Mouse (Mus musculus): ENCODE measurements around the gene Fmo2. TPM values are rescaled to one million over a fixed set of nuclear protein-coding genes. Genes with fewer than 3 reads are reported as not detected.

Fmo2 gene
- total and polyA plus RNA-seq, 3 experiments, result 0.03 to 0.16 TPM; not detected in 1

DNA sequence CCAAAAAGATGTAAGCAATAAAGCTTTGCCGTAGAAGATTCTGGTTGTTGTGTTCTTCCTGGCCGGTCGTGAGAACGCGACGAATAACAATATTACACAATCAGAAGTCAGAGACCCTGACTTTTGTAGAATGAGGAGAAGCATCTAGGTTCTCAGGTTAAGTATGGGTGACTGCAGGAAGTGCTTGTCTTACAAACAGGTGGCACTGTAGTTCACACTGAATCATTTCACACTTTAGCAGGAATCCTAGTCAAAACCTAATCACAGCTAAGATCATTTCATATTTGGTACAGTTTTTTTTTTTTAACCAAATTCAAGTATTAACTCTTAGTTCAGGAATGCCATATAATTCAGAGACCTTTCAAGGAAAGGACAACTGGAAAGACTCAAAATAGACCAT lies 51.0 kb downstream of the Fmo2 start:
- Histone ChIP-seq H3K4me1 (ENCODE audit: insufficient read depth, low read depth, low read length) (no peaks in the 10 kb centered on the region), H3K4me3 (ENCODE audit: low read depth, low read length) (no peak overlapping the region), H3K9me3 (replicated peaks) (no peaks in the 10 kb centered on the region), H3K36me3 (replicated peaks) (no peaks in the 10 kb centered on the region), H3K27me3 (ENCODE audit: insufficient read depth, low read length) (no peaks in the 10 kb centered on the region)
- ATAC-seq (ENCODE audit: extremely low read depth, insufficient number of reproducible peaks, low FRiP score, poor library complexity, severe bottlenecking) (no peak), DNase-seq (ENCODE audit: low spot score) (no peak)
- TF ChIP-seq GATA2 (IDR thresholded peaks at IDR 0.05; ENCODE audit: borderline replicate concordance, low read depth, low read length), result no peak

DNA sequence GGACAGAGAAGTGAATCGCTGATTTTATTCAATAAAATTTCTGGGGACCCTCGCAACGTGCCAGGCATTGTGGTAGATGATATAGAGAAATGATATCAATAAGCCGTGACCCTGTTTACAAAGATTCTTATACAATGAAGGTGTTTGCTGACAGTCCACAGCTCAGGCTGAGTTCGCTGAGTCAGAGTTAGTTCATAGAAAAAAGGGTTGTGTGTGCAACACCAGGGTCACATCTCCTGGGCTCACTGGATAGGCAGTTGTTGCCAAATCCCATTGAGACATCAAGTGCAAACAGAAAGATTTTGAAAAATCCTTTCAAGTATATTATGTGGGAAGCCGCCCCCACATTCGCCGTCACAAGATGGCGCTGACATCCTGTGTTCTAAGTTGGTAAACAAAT lies 58.3 kb downstream of the Fmo2 start:
- DNase-seq (ENCODE audit: low spot score), result no peak
- Histone ChIP-seq H3K36me3 (replicated peaks) (no peaks in the 10 kb centered on the region), H3K9me3 (replicated peaks) (no peaks in the 10 kb centered on the region), H3K4me1 (ENCODE audit: insufficient read depth, low read depth, low read length) (no peaks in the 10 kb centered on the region), H3K27me3 (ENCODE audit: insufficient read depth, low read length) (peaks cover 5% of the 10 kb centered on the region; the same call in 1 of the 2 replicates), H3K4me3 (ENCODE audit: low read depth, low read length) (no peak overlapping the region)
- ATAC-seq (ENCODE audit: extremely low read depth, insufficient number of reproducible peaks, low FRiP score, poor library complexity, severe bottlenecking), result no peak
- TF ChIP-seq GATA1 (IDR thresholded peaks at IDR 0.05; ENCODE audit: borderline replicate concordance, low read length), result no peak
- TF ChIP-seq POLR2AphosphoS5 (IDR thresholded peaks at IDR 0.05; ENCODE audit: insufficient replicate concordance, low read depth, low read length), result no peak
- no peak for TF ChIP-seq CTCF (IDR thresholded peaks at IDR 0.05; ENCODE audit: low read depth, low read length)
- TF ChIP-seq TAL1 (conservative IDR thresholded peaks at IDR 0.05; ENCODE audit: low read depth, low read length), result no peak
- no peak for TF ChIP-seq GATA2 (IDR thresholded peaks at IDR 0.05; ENCODE audit: borderline replicate concordance, low read depth, low read length)

DNA sequence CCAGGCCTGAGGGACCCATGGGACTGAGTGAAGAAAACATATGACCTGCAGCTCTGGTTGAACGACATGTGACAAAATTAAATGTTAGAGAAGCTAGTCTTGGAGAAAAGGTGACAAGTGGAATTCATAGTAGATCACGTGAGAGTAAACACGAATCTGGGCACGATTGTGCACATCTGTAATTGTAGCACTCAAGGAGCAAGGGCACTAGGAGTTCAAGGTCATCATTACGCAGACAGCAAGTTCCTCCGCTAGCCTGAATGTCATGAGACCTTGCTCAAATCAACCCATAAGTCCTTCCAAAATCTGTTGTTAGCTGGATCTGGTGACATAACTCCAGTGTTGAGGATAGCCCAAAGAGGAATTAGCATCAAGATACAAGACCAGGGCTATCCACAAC lies 59.5 kb downstream of the Fmo2 start:
- no peaks in the 10 kb centered on the region for H3K4me1 ChIP-seq (ENCODE audit: insufficient read depth, low read depth, low read length)
- H3K36me3 ChIP-seq (replicated peaks), result no peaks in the 10 kb centered on the region
- TF ChIP-seq GATA1 (IDR thresholded peaks at IDR 0.05; ENCODE audit: borderline replicate concordance, low read length) (no peak), TAL1 (conservative IDR thresholded peaks at IDR 0.05; ENCODE audit: low read depth, low read length) (no peak), POLR2AphosphoS5 (IDR thresholded peaks at IDR 0.05; ENCODE audit: insufficient replicate concordance, low read depth, low read length) (no peak), GATA2 (IDR thresholded peaks at IDR 0.05; ENCODE audit: borderline replicate concordance, low read depth, low read length) (no peak), CTCF (IDR thresholded peaks at IDR 0.05; ENCODE audit: low read depth, low read length) (no peak)
- ATAC-seq (ENCODE audit: extremely low read depth, insufficient number of reproducible peaks, low FRiP score, poor library complexity, severe bottlenecking) (no peak), DNase-seq (ENCODE audit: low spot score) (no peak)
- H3K27me3 ChIP-seq (ENCODE audit: insufficient read depth, low read length), result peaks cover 5% of the 10 kb centered on the region; the same call in 1 of the 2 replicates
- H3K9me3 ChIP-seq (replicated peaks), result no peaks in the 10 kb centered on the region
- no peak overlapping the region for H3K4me3 ChIP-seq (ENCODE audit: low read depth, low read length)

- H3K36me3 ChIP-seq (replicated peaks), result no peaks in the 10 kb centered on the region
- TF ChIP-seq POLR2AphosphoS5 (IDR thresholded peaks at IDR 0.05; ENCODE audit: insufficient replicate concordance, low read depth, low read length) (no peak), CTCF (IDR thresholded peaks at IDR 0.05; ENCODE audit: low read depth, low read length) (no peak), TAL1 (conservative IDR thresholded peaks at IDR 0.05; ENCODE audit: low read depth, low read length) (no peak)
- peaks cover 10% of the 10 kb centered on the region; the same call in 1 of the 2 replicates for H3K27me3 ChIP-seq (ENCODE audit: insufficient read depth, low read length)
- no peaks in the 10 kb centered on the region for H3K4me1 ChIP-seq (ENCODE audit: insufficient read depth, low read depth, low read length)
- ATAC-seq (ENCODE audit: extremely low read depth, insufficient number of reproducible peaks, low FRiP score, poor library complexity, severe bottlenecking) (no peak), DNase-seq (ENCODE audit: low spot score) (no peak)
- no peaks in the 10 kb centered on the region for H3K9me3 ChIP-seq (replicated peaks)
- no peak overlapping the region for H3K4me3 ChIP-seq (ENCODE audit: low read depth, low read length)
Observed at GRCm38 (mm10) chr1:162834342-162834741, 64.2 kb downstream of the Fmo2 start.

DNA sequence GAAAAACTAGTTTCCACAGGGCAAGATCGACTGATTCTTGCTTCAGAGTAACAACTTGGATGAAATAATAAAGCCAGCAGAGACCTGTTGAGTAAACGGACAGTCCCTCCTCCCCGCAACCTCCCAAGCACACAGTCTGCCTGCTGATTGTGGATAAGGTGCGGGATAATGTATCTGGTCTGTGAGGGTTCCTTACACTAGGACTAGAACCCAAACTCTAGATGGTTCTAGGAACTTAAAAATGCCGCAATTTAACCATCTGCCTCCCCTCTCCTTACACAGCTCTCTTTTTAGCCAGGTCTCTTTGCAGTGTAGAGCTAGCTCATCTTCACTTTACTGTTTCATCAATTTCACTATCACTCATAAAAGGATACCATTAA lies 66.0 kb downstream of the Fmo2 start:
- Histone ChIP-seq H3K4me3 (ENCODE audit: low read depth, low read length) (no peak overlapping the region), H3K4me1 (ENCODE audit: insufficient read depth, low read depth, low read length) (no peaks in the 10 kb centered on the region), H3K27me3 (ENCODE audit: insufficient read depth, low read length) (peaks cover 5% of the 10 kb centered on the region; the same call in 1 of the 2 replicates), H3K36me3 (replicated peaks) (no peaks in the 10 kb centered on the region), H3K9me3 (replicated peaks) (no peaks in the 10 kb centered on the region)
- no peak for TF ChIP-seq CTCF (IDR thresholded peaks at IDR 0.05; ENCODE audit: low read depth, low read length)
- no peak for TF ChIP-seq POLR2AphosphoS5 (IDR thresholded peaks at IDR 0.05; ENCODE audit: insufficient replicate concordance, low read depth, low read length)
- no peak for TF ChIP-seq TAL1 (conservative IDR thresholded peaks at IDR 0.05; ENCODE audit: low read depth, low read length)
- no peak for TF ChIP-seq GATA1 (IDR thresholded peaks at IDR 0.05; ENCODE audit: borderline replicate concordance, low read length)
- no peak for TF ChIP-seq GATA2 (IDR thresholded peaks at IDR 0.05; ENCODE audit: borderline replicate concordance, low read depth, low read length)
- DNase-seq (ENCODE audit: low spot score) (no peak), ATAC-seq (ENCODE audit: extremely low read depth, insufficient number of reproducible peaks, low FRiP score, poor library complexity, severe bottlenecking) (no peak)

DNA sequence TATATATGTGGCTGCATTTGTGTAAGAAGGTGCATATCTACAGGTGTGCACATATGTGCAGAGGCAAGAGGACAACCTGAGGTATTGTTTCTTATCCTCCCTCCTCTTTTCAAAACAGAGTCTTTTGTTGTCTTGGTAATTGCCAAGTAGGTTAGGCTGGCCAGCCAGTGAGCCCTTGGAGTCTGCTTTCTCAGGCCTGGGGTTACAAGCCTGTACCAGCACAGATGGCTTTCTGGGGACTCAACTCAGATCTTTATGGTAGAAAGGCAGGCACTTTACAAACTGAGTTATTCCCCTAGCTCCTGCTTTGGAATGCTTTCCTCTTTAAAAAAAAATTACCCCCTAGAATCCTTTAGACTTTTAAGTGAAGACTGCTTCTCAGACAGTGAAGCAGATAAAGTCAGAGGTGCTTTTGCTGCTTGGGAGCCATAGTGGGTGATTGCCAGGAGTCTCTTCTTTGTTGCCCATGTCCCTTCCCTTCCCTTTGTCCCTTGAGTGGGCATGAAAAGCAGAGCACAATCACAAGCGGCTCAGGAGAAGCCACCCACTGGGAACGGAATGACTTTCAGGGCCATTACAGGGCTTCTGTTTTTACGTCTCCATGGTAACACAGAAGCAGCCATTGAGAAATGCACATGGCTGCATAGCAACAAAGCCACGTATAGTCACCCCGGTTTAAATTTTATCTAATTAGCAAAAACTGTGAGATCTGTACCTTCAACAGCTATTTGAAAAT lies 66.5 kb downstream of the Fmo2 start:
- no peak for TF ChIP-seq GATA2 (IDR thresholded peaks at IDR 0.05; ENCODE audit: borderline replicate concordance, low read depth, low read length)
- H3K9me3 ChIP-seq (replicated peaks), result no peaks in the 10 kb centered on the region
- no peak overlapping the region for H3K4me3 ChIP-seq (ENCODE audit: low read depth, low read length)
- peaks cover 5% of the 10 kb centered on the region; the same call in 1 of the 2 replicates for H3K27me3 ChIP-seq (ENCODE audit: insufficient read depth, low read length)
- H3K4me1 ChIP-seq (ENCODE audit: insufficient read depth, low read depth, low read length), result no peaks in the 10 kb centered on the region
- DNase-seq (ENCODE audit: low spot score), result no peak
- ATAC-seq (ENCODE audit: extremely low read depth, insufficient number of reproducible peaks, low FRiP score, poor library complexity, severe bottlenecking), result no peak
- no peaks in the 10 kb centered on the region for H3K36me3 ChIP-seq (replicated peaks)

Other genes starting within 250 kb of the Fmo2 start
- gene Myocos, start 240.5 kb downstream of the Fmo2 start, total RNA-seq (2014; fragmentation: Nextera tagmentation), result not detected in 2 replicates
- not detected in 2 replicates for gene Myocos, start 240.5 kb downstream of the Fmo2 start, total RNA-seq (2017)
- not detected in 2 replicates for gene Myocos, start 240.5 kb downstream of the Fmo2 start, polyA plus RNA-seq (2012)
- 586 and 595 TPM in 2 replicates for gene Prrc2c, start 158.2 kb downstream of the Fmo2 start, total RNA-seq (2014; fragmentation: Nextera tagmentation)
- 124 and 152 TPM in 2 replicates for gene Prrc2c, start 158.2 kb downstream of the Fmo2 start, total RNA-seq (2017)
- 84.7 and 98.0 TPM in 2 replicates for gene Prrc2c, start 158.2 kb downstream of the Fmo2 start, polyA plus RNA-seq (2012)
- gene Fmo4, start 84.8 kb downstream of the Fmo2 start, total RNA-seq (2014; fragmentation: Nextera tagmentation), result not detected in 2 replicates
- gene Fmo4, start 84.8 kb downstream of the Fmo2 start, total RNA-seq (2017), result 0.22 TPM in 1 of 2 replicates, not detected in the other
- 0.03 TPM in 1 of 2 replicates, not detected in the other for gene Fmo4, start 84.8 kb downstream of the Fmo2 start, polyA plus RNA-seq (2012)
- gene Fmo1, start 32.1 kb downstream of the Fmo2 start, total RNA-seq (2014; fragmentation: Nextera tagmentation), result not detected in 2 replicates
- gene Fmo1, start 32.1 kb downstream of the Fmo2 start, total RNA-seq (2017), result 0.35 and 0.82 TPM in 2 replicates
- not detected in 2 replicates for gene Fmo1, start 32.1 kb downstream of the Fmo2 start, polyA plus RNA-seq (2012)
- gene Fmo6, start 38.8 kb upstream of the Fmo2 start, total RNA-seq (2014; fragmentation: Nextera tagmentation), result not detected in 2 replicates
- 0.11 TPM in 1 of 2 replicates, not detected in the other for gene Fmo6, start 38.8 kb upstream of the Fmo2 start, total RNA-seq (2017)
- gene Fmo6, start 38.8 kb upstream of the Fmo2 start, polyA plus RNA-seq (2012), result not detected in 2 replicates
- not detected in 2 replicates for gene Fmo3, start 85.8 kb upstream of the Fmo2 start, total RNA-seq (2014; fragmentation: Nextera tagmentation)
- gene Fmo3, start 85.8 kb upstream of the Fmo2 start, total RNA-seq (2017), result not detected in 2 replicates
- gene Fmo3, start 85.8 kb upstream of the Fmo2 start, polyA plus RNA-seq (2012), result not detected in 2 replicates
- gene Mroh9, start 186.9 kb upstream of the Fmo2 start, total RNA-seq (2014; fragmentation: Nextera tagmentation), result not detected in 2 replicates
- gene Mroh9, start 186.9 kb upstream of the Fmo2 start, total RNA-seq (2017), result not detected in 2 replicates
- gene Mroh9, start 186.9 kb upstream of the Fmo2 start, polyA plus RNA-seq (2012), result not detected in 2 replicates

All from G1E (cell line).